Mouse (Mus musculus) right cerebral cortex, postnatal 4 days (tissue): ENCODE results near the gene Idnk.

Experiments used
- DNase-seq: peaks from one replicate; pipeline ENCODE4 v3.0.0-alpha.2; 2022

The Idnk gene

GRCm38 (mm10) chr13:58197211-58197610 lies 39.8 kb downstream of the Idnk start:
- DNase-seq = no peak

GRCm38 (mm10) chr13:58197981-58198640 lies 40.7 kb downstream of the Idnk start:
- no peak for DNase-seq

- DNase-seq = no peak
Observed at GRCm38 (mm10) chr13:58201343-58201742, 43.9 kb downstream of the Idnk start.

- no peak for DNase-seq
Observed at GRCm38 (mm10) chr13:58201908-58202307, 44.5 kb downstream of the Idnk start.

GRCm38 (mm10) chr13:58202903-58203302 lies 45.5 kb downstream of the Idnk start:
- DNase-seq = no peak

- DNase-seq = no peak
Observed at GRCm38 (mm10) chr13:58204202-58204601, 46.8 kb downstream of the Idnk start.

- no peak for DNase-seq
Observed at GRCm38 (mm10) chr13:58204986-58205385, 47.5 kb downstream of the Idnk start.

GRCm38 (mm10) chr13:58206084-58206483 lies 48.6 kb downstream of the Idnk start:
- no peak for DNase-seq

- no peak for DNase-seq
Observed at GRCm38 (mm10) chr13:58210441-58210840, 53.0 kb downstream of the Idnk start.

- DNase-seq = no peak
Observed at GRCm38 (mm10) chr13:58212530-58212929, 55.1 kb downstream of the Idnk start.

- DNase-seq = no peak
Observed at GRCm38 (mm10) chr13:58213801-58214200, 56.4 kb downstream of the Idnk start.
